7 mouse cellular contexts compared by ENCODE assay signal in the genomic region with DNA sequence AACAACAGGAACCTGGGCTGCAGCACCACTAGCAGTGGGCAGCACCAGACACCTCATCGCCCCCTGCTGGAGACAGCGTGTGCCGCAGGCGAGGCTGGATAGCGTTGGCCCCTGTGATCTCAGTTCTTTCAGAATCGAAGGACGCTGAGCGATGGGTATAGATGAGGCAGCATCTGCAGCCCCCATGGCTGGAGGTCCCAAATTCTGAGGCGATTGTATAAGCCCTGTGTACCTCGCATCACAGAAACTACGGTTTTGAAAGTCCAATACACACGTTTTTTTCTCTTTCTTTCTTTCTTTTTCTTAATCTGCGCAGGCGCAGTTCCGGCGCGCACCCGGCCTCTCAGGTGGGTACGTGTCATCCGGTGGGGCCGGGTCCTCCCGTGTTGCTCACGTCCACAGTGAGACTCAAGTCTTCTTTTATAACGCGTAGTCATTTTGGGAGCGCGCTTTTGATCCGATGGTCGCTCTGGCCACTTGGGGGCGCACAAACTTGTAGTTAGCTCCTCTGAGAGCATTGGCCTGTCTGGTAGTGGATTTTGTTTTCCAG.
DNase-seq lines count a peak whose midpoint lies in the region; ATAC-seq lines count a peak whose summit lies in the region.

No protein-coding gene starts in this region.

- H3K36me3 ChIP-seq in embryonic facial prominence, embryonic 10.5 days (replicated peaks): no peaks in the 10 kb centered on the region
- H3K36me3 ChIP-seq in limb, embryonic 11.5 days (ENCODE audit: control insufficient read depth, insufficient read depth, low read length): no peaks in the 10 kb centered on the region
- no peaks in the 10 kb centered on the region for H3K36me3 ChIP-seq in midbrain, embryonic 14.5 days (ENCODE audit: control insufficient read depth, insufficient read depth, low read length)

- no peaks in the 10 kb centered on the region for H3K9me3 ChIP-seq in embryonic facial prominence, embryonic 10.5 days
- no peaks in the 10 kb centered on the region for H3K9me3 ChIP-seq in limb, embryonic 11.5 days (ENCODE audit: control insufficient read depth, low read length)
- no peaks in the 10 kb centered on the region for H3K9me3 ChIP-seq in midbrain, embryonic 14.5 days (ENCODE audit: control insufficient read depth, low read length)

- 1% methylated on average over 30 of the region's 30 CpGs for WGBS in embryonic facial prominence, embryonic 10.5 days
- under 1% methylated on average over 30 of the region's 30 CpGs for WGBS in limb, embryonic 11.5 days
- under 1% methylated on average over 30 of the region's 30 CpGs for WGBS in midbrain, embryonic 14.5 days

- peak overlapping the region; percentile 64 for H3K4me2 ChIP-seq in limb, embryonic 11.5 days (ENCODE audit: low read depth, severe bottlenecking)
- peak overlapping the region; percentile 62 for H3K4me2 ChIP-seq in midbrain, embryonic 14.5 days (ENCODE audit: low read length)

- peaks cover 4% of the 10 kb centered on the region; the same call in 1 of the 2 replicates for H3K4me1 ChIP-seq in embryonic facial prominence, embryonic 10.5 days
- no peaks in the 10 kb centered on the region for H3K4me1 ChIP-seq in limb, embryonic 11.5 days (ENCODE audit: control insufficient read depth, insufficient read depth, low read length)
- no peaks in the 10 kb centered on the region for H3K4me1 ChIP-seq in midbrain, embryonic 14.5 days (ENCODE audit: control insufficient read depth, insufficient read depth, low read length)

- peak; percentile 93 for DNase-seq in adrenal gland, postnatal 10 days
- DNase-seq in embryonic facial prominence, embryonic 10.5 days (ENCODE audit: low spot score): peak; percentile 89
- DNase-seq in heart, adult 11 months: peak; percentile 97
- peak; percentile 87 for DNase-seq in kidney, adult 18-20 months
- DNase-seq in limb, embryonic 11.5 days (ENCODE audit: low spot score): peak; percentile 92
- peak; percentile 93 for DNase-seq in midbrain, embryonic 14.5 days
- DNase-seq in spleen, adult 18-20 months: peak; percentile 61 to 84

- peak; percentile 96 for ATAC-seq in limb, embryonic 11.5 days (ENCODE audit: insufficient number of reproducible peaks, low FRiP score, low TSS enrichment, low read depth)
- peak; percentile 95 for ATAC-seq in midbrain, embryonic 14.5 days (ENCODE audit: low FRiP score, low TSS enrichment)

- no peaks in the 10 kb centered on the region for H3K27me3 ChIP-seq in embryonic facial prominence, embryonic 10.5 days (replicated peaks; ENCODE audit: low read depth, poor library complexity, severe bottlenecking)
- no peaks in the 10 kb centered on the region for H3K27me3 ChIP-seq in limb, embryonic 11.5 days (ENCODE audit: control insufficient read depth, insufficient read depth, low read length)
- no peaks in the 10 kb centered on the region for H3K27me3 ChIP-seq in midbrain, embryonic 14.5 days (ENCODE audit: control insufficient read depth, insufficient read depth, low read length)

- H3K27ac ChIP-seq in embryonic facial prominence, embryonic 10.5 days (replicated peaks): peak overlapping the region; percentile 84
- H3K27ac ChIP-seq in limb, embryonic 11.5 days (replicated peaks; ENCODE audit: low read depth, low read length): no peak overlapping the region
- H3K27ac ChIP-seq in midbrain, embryonic 14.5 days (replicated peaks; ENCODE audit: low read depth, low read length): peak overlapping the region; percentile 77

- H3K9ac ChIP-seq in limb, embryonic 11.5 days (ENCODE audit: low read length): peak overlapping the region; percentile 58
- H3K9ac ChIP-seq in midbrain, embryonic 14.5 days (replicated peaks; ENCODE audit: low read length): peak overlapping the region; percentile 66

- peak overlapping the region; percentile 63 for H3K4me3 ChIP-seq in embryonic facial prominence, embryonic 10.5 days
- peak overlapping the region; percentile 42 for H3K4me3 ChIP-seq in limb, embryonic 11.5 days (ENCODE audit: low read depth, low read length)
- H3K4me3 ChIP-seq in midbrain, embryonic 14.5 days (replicated peaks; ENCODE audit: low read depth, low read length): peak overlapping the region; percentile 51
